In genomic region chr12:51995738-51996536, GRCm38 (mm10) we compare ENCODE assay signal across 32 mouse cellular contexts. TPM values are rescaled to one million over a fixed set of nuclear protein-coding genes. Genes with fewer than 3 reads are reported as not detected.
A peak's percentile ranks its signal among the peaks of the same experiment; 100 is the strongest.
DNase-seq lines count a peak whose midpoint lies in the region; ATAC-seq and TF ChIP-seq lines count a peak whose summit lies in the region.
"Had no signal": no experiment of that assay in that cellular context is flagged by ENCODE, and none has a peak within 500 bp of the region (broad histone marks: within the 10 kb centered on the region; RNA-seq: fewer than 3 reads in every experiment).

No protein-coding gene starts in this region.

- no peak overlapping the region for H3K4me2 ChIP-seq in intestine, postnatal 0 days (replicated peaks; ENCODE audit: low read depth)
- no peak overlapping the region for H3K4me2 ChIP-seq in hindbrain, embryonic 13.5 days
- H3K4me2 ChIP-seq: embryonic facial prominence, embryonic 12.5 days; embryonic facial prominence, embryonic 15.5 days; heart, embryonic 13.5 days; hindbrain, embryonic 15.5 days had no signal

- H3K4me1 ChIP-seq in kidney, adult 2 months (ENCODE audit: control insufficient read depth, insufficient read depth, low read length) = no peaks in the 10 kb centered on the region
- peaks cover 12 to 15% of the 10 kb centered on the region in 2 experiments for H3K4me1 ChIP-seq in MEL (ENCODE audit: control insufficient read depth in 1 of 2, insufficient read depth in 2 of 2, low read length in 2 of 2)
- H3K4me1 ChIP-seq in intestine, postnatal 0 days (replicated peaks; ENCODE audit: control insufficient read depth, insufficient read depth, low read length) = no peaks in the 10 kb centered on the region
- H3K4me1 ChIP-seq in small intestine, adult 2 months (ENCODE audit: control insufficient read depth, insufficient read depth, insufficient read length, low read length) = peaks cover 5% of the 10 kb centered on the region
- no peaks in the 10 kb centered on the region for H3K4me1 ChIP-seq in hindbrain, embryonic 13.5 days (replicated peaks)
- H3K4me1 ChIP-seq: embryonic facial prominence, embryonic 12.5 days; embryonic facial prominence, embryonic 15.5 days; heart, embryonic 10.5 days; heart, embryonic 13.5 days; hindbrain, embryonic 15.5 days had no signal

- DNase-seq in kidney, adult 2 months = peak; percentile 32
- DNase-seq in kidney, postnatal 14 days = no peak
- DNase-seq in MEL (ENCODE audit: low read depth, low spot score) = peak; percentile 21
- no peak for DNase-seq in heart, adult 8-10 months (ENCODE audit: low spot score)
- DNase-seq: adrenal gland, postnatal 14 days; cerebellum, adult 11 months; cerebellum, adult 2 months; cerebellum, adult 9-11 months; cerebellum, postnatal 25 days; forebrain, postnatal 0 days; gastrocnemius, adult 2 months; gastrocnemius, postnatal 14 days; heart, postnatal 14 days; heart, postnatal 4 days had no signal

- TF ChIP-seq CTCF in kidney, adult 2 months (conservative IDR thresholded peaks at IDR 0.05; ENCODE audit: insufficient read depth, insufficient read length, low read depth, low read length) = no peak
- TF ChIP-seq CTCF in MEL (IDR thresholded peaks at IDR 0.05 in 2 of 3, conservative IDR thresholded peaks at IDR 0.05 in 1 of 3; ENCODE audit: control insufficient read depth in 1 of 3, insufficient read depth in 1 of 3, low read depth in 2 of 3, low read length in 3 of 3, poor library complexity in 1 of 3, severe bottlenecking in 1 of 3) = no peak
- TF ChIP-seq CTCF in intestine, postnatal 0 days (IDR thresholded peaks at IDR 0.05; ENCODE audit: low read depth) = no peak
- TF ChIP-seq CTCF in small intestine, adult 2 months (IDR thresholded peaks at IDR 0.05; ENCODE audit: extremely low read depth, insufficient read length, insufficient replicate concordance, low read depth, low read length) = no peak

- no peak for TF ChIP-seq POLR2A in kidney, adult 2 months (IDR thresholded peaks at IDR 0.05; ENCODE audit: low read depth, low read length)
- TF ChIP-seq POLR2A in MEL (IDR thresholded peaks at IDR 0.05; ENCODE audit: control insufficient read depth in 1 of 2, insufficient read depth in 1 of 2, low read depth in 1 of 2, low read length in 2 of 2, poor library complexity in 1 of 2) = no peak
- TF ChIP-seq POLR2A in small intestine, adult 2 months (IDR thresholded peaks at IDR 0.05; ENCODE audit: low read depth, low read length) = no peak

- H3K9ac ChIP-seq in MEL (ENCODE audit: control insufficient read depth, low read depth, low read length, poor library complexity, severe bottlenecking) = no peak overlapping the region
- no peak overlapping the region for H3K9ac ChIP-seq in intestine, postnatal 0 days (ENCODE audit: low read depth, low read length)
- H3K9ac ChIP-seq in hindbrain, embryonic 13.5 days = no peak overlapping the region
- H3K9ac ChIP-seq: embryonic facial prominence, embryonic 12.5 days; embryonic facial prominence, embryonic 15.5 days; forebrain, postnatal 0 days; heart, embryonic 13.5 days; hindbrain, embryonic 15.5 days had no signal

- peak; percentile 77 for ATAC-seq in intestine, postnatal 0 days
- no peak for ATAC-seq in hindbrain, embryonic 13.5 days (ENCODE audit: low FRiP score)
- ATAC-seq: forebrain, embryonic 14.5 days; forebrain, postnatal 0 days; Patski had no signal

- no peaks in the 10 kb centered on the region for H3K27me3 ChIP-seq in kidney, adult 2 months (replicated peaks; ENCODE audit: control insufficient read depth, insufficient read depth, low read length)
- H3K27me3 ChIP-seq in MEL (ENCODE audit: control insufficient read depth in 1 of 2, insufficient read depth in 2 of 2, low read length in 2 of 2) = no peaks in the 10 kb centered on the region
- H3K27me3 ChIP-seq in intestine, postnatal 0 days (replicated peaks; ENCODE audit: control insufficient read depth, insufficient read depth, low read length) = no peaks in the 10 kb centered on the region
- H3K27me3 ChIP-seq in small intestine, adult 2 months (ENCODE audit: control insufficient read depth, insufficient read depth, low read length) = no peaks in the 10 kb centered on the region
- H3K27me3 ChIP-seq in hindbrain, embryonic 13.5 days = no peaks in the 10 kb centered on the region
- H3K27me3 ChIP-seq: embryonic facial prominence, embryonic 12.5 days; embryonic facial prominence, embryonic 15.5 days; heart, embryonic 13.5 days; hindbrain, embryonic 15.5 days; Patski had no signal

- 56% methylated on average over 1 of the region's 1 CpGs for WGBS in kidney, adult 2 months
- 47% methylated on average over 1 of the region's 1 CpGs for WGBS in intestine, postnatal 0 days
- 46% methylated on average over 1 of the region's 1 CpGs for WGBS in small intestine, adult 2 months
- 97% methylated on average over 1 of the region's 1 CpGs for WGBS in hindbrain, embryonic 13.5 days

- peaks cover 2% of the 10 kb centered on the region; the same call in 1 of the 2 replicates for H3K36me3 ChIP-seq in kidney, adult 2 months (ENCODE audit: control insufficient read depth, insufficient read depth, low read length)
- H3K36me3 ChIP-seq in MEL (ENCODE audit: control insufficient read depth in 1 of 2, insufficient read depth in 2 of 2, low read length in 2 of 2) = peaks cover 0 to 17% of the 10 kb centered on the region in 2 experiments; a peak in 2 of 4 replicates
- peaks cover 16% of the 10 kb centered on the region; the same call in 1 of the 2 replicates for H3K36me3 ChIP-seq in intestine, postnatal 0 days (ENCODE audit: control insufficient read depth, insufficient read depth)
- H3K36me3 ChIP-seq in small intestine, adult 2 months (ENCODE audit: control insufficient read depth, insufficient read depth, low read length) = peaks cover 22% of the 10 kb centered on the region
- peaks cover 44% of the 10 kb centered on the region for H3K36me3 ChIP-seq in hindbrain, embryonic 13.5 days

- no peak for TF ChIP-seq RAD21 in MEL (IDR thresholded peaks at IDR 0.05; ENCODE audit: low read depth, low read length)

- no peaks in the 10 kb centered on the region for H3K79me2 ChIP-seq in MEL (ENCODE audit: control insufficient read depth, insufficient read depth, low read length, poor library complexity)

- peak; percentile 21 to 27; a peak in 1 of 4 replicates for TF ChIP-seq EP300 in MEL (IDR thresholded peaks at IDR 0.05; ENCODE audit: low read depth in 1 of 2, low read length in 2 of 2)

- no peak overlapping the region for H3K4me3 ChIP-seq in kidney, adult 2 months (ENCODE audit: insufficient read depth, low read depth, low read length)
- no peak overlapping the region for H3K4me3 ChIP-seq in MEL (ENCODE audit: control insufficient read depth in 1 of 2, insufficient read depth in 1 of 2, low read depth in 2 of 2, low read length in 2 of 2)
- H3K4me3 ChIP-seq in intestine, postnatal 0 days (ENCODE audit: low read depth, low read length) = no peak overlapping the region
- no peak overlapping the region for H3K4me3 ChIP-seq in small intestine, adult 2 months (ENCODE audit: low read depth, low read length)
- H3K4me3 ChIP-seq in hindbrain, embryonic 13.5 days = no peak overlapping the region
- H3K4me3 ChIP-seq: embryonic facial prominence, embryonic 12.5 days; embryonic facial prominence, embryonic 15.5 days; gastrocnemius, adult 2 months; heart, embryonic 10.5 days; heart, embryonic 13.5 days; hindbrain, embryonic 15.5 days had no signal

- H3K27ac ChIP-seq in kidney, adult 2 months (ENCODE audit: insufficient read depth, low read depth, low read length) = no peak overlapping the region
- no peak overlapping the region for H3K27ac ChIP-seq in MEL (ENCODE audit: control insufficient read depth, low read depth, low read length)
- peak overlapping the region; percentile 64 for H3K27ac ChIP-seq in intestine, postnatal 0 days (ENCODE audit: low read depth, low read length)
- H3K27ac ChIP-seq in small intestine, adult 2 months (ENCODE audit: insufficient read depth, low read depth, low read length) = peak overlapping the region; percentile 13; the same call in 1 of the 2 replicates
- H3K27ac ChIP-seq in hindbrain, embryonic 13.5 days = no peak overlapping the region
- H3K27ac ChIP-seq: embryonic facial prominence, embryonic 12.5 days; embryonic facial prominence, embryonic 15.5 days; gastrocnemius, adult 2 months; heart, embryonic 10.5 days; heart, embryonic 13.5 days; hindbrain, embryonic 15.5 days had no signal

- no peaks in the 10 kb centered on the region for H3K9me3 ChIP-seq in MEL (replicated peaks; ENCODE audit: insufficient read depth, low read length)
- H3K9me3 ChIP-seq in intestine, postnatal 0 days (ENCODE audit: control insufficient read depth) = no peaks in the 10 kb centered on the region
- H3K9me3 ChIP-seq in hindbrain, embryonic 13.5 days = no peaks in the 10 kb centered on the region
- H3K9me3 ChIP-seq: embryonic facial prominence, embryonic 12.5 days; embryonic facial prominence, embryonic 15.5 days; heart, embryonic 10.5 days; heart, embryonic 13.5 days; hindbrain, embryonic 15.5 days had no signal

RNA-seq across cellular contexts. Expression of gene Dtd2, which starts 10.4 kb away (rescaled TPM):
- polyA plus RNA-seq in kidney, adult 2 months (2012; rRNA removed) = 11.2 and 14.6 TPM in 2 replicates
- 15.5 and 16.1 TPM in 2 replicates for total RNA-seq in MEL (2012; rRNA removed)
- polyA plus RNA-seq in MEL (2012; ENCODE audit: insufficient read depth in 1 of 2, insufficient read length in 2 of 2, low read depth in 1 of 2, low replicate concordance in 2 of 2, missing spikeins in 1 of 2) = 10 to 100 TPM in 1 of 2 experiments, not detected in 1; 22.4 TPM
- 28.5 and 31.8 TPM in 2 replicates for polyA plus RNA-seq in intestine, postnatal 0 days (2015; fragmentation: Nextera tagmentation; extraction: Ambion mirVana)
- polyA plus RNA-seq in small intestine, adult 2 months (2012; rRNA removed) = 0.96 and 3.9 TPM in 2 replicates
- polyA plus RNA-seq in hindbrain, embryonic 13.5 days (2015; fragmentation: Nextera tagmentation; extraction: Ambion mirVana) = 16.5 and 18.5 TPM in 2 replicates
- 1 to 10 TPM; 4.1 to 8.3 (median 5.9) TPM for total RNA-seq in heart, adult 8-10 months (2022)

RNA-seq across cellular contexts. Expression of gene Heatr5a, which starts 24.8 kb away (rescaled TPM):
- polyA plus RNA-seq in kidney, adult 2 months (2012; rRNA removed) = 13.4 and 21.0 TPM in 2 replicates
- total RNA-seq in MEL (2012; rRNA removed) = 41.2 and 46.2 TPM in 2 replicates
- polyA plus RNA-seq in MEL (2012; ENCODE audit: insufficient read depth in 1 of 2, insufficient read length in 2 of 2, low read depth in 1 of 2, low replicate concordance in 2 of 2, missing spikeins in 1 of 2) = 10 to 100 TPM; 70.4 to 70.5 TPM
- 4.4 and 5.5 TPM in 2 replicates for polyA plus RNA-seq in intestine, postnatal 0 days (2015; fragmentation: Nextera tagmentation; extraction: Ambion mirVana)
- polyA plus RNA-seq in small intestine, adult 2 months (2012; rRNA removed) = 45.3 and 66.8 TPM in 2 replicates
- polyA plus RNA-seq in hindbrain, embryonic 13.5 days (2015; fragmentation: Nextera tagmentation; extraction: Ambion mirVana) = 5.8 and 6.2 TPM in 2 replicates
- total RNA-seq in heart, adult 8-10 months (2022) = 10 to 100 TPM; 19.0 to 22.5 (median 21.7) TPM

RNA-seq across cellular contexts. Expression of gene Gpr33, which starts 31.9 kb away (rescaled TPM):
- 0.08 and 0.11 TPM in 2 replicates for polyA plus RNA-seq in kidney, adult 2 months (2012; rRNA removed)
- not detected in 2 replicates for total RNA-seq in MEL (2012; rRNA removed)
- not detected for polyA plus RNA-seq in MEL (2012; ENCODE audit: insufficient read depth in 1 of 2, insufficient read length in 2 of 2, low read depth in 1 of 2, low replicate concordance in 2 of 2, missing spikeins in 1 of 2)
- not detected in 2 replicates for polyA plus RNA-seq in intestine, postnatal 0 days (2015; fragmentation: Nextera tagmentation; extraction: Ambion mirVana)
- not detected in 2 replicates for polyA plus RNA-seq in small intestine, adult 2 months (2012; rRNA removed)
- not detected in 2 replicates for polyA plus RNA-seq in hindbrain, embryonic 13.5 days (2015; fragmentation: Nextera tagmentation; extraction: Ambion mirVana)
- total RNA-seq in heart, adult 8-10 months (2022) = not detected
- total RNA-seq: adrenal gland, postnatal 14 days; adrenal gland, postnatal 4 days; common myeloid progenitor, adult 5-6 weeks; ES-E14; forebrain, postnatal 0 days; gastrocnemius, adult 2 months; gastrocnemius, postnatal 14 days; gastrocnemius, postnatal 4 days; heart, postnatal 14 days; heart, postnatal 4 days had no signal
- polyA plus RNA-seq: cerebellum, adult 2 months; embryonic facial prominence, embryonic 12.5 days; embryonic facial prominence, embryonic 15.5 days; forebrain, embryonic 11.5 days; forebrain, embryonic 14.5 days; forebrain, postnatal 0 days; frontal cortex, adult 2 months; heart, embryonic 10.5 days; heart, embryonic 13.5 days; heart, embryonic 16.5 days; hindbrain, embryonic 11.5 days; hindbrain, embryonic 15.5 days; Patski had no signal

Comparison
In these comparisons a context has a peak if more than half of its experiments do, and no peak if none do; other contexts are left out.
1. DNase-seq: peak in kidney, adult 2 months (single experiment) and MEL (single experiment); none in kidney, postnatal 14 days (single experiment) and heart, adult 8-10 months (single experiment).
2. H3K27ac ChIP-seq: peak in intestine, postnatal 0 days (single experiment) and small intestine, adult 2 months (single experiment); none in kidney, adult 2 months (single experiment), MEL (single experiment) and hindbrain, embryonic 13.5 days (single experiment).